Mouse (Mus musculus) brain, embryonic 14.5 days (tissue): ENCODE data around the gene Bbs12.

ENCODE experiments used
- CTCF ChIP-seq: fragments of 200-500 bp; IDR thresholded peaks from 2 replicates; pipeline ENCODE4 v1.5.1; 2012; ENCODE audit warnings: inconsistent platforms, mild to moderate bottlenecking, moderate library complexity, borderline replicate concordance; ENCODE audit not compliant: insufficient read depth, insufficient read length; ENCODE audit errors: extremely low read depth
- POLR2A ChIP-seq: fragments of 200-500 bp; IDR thresholded peaks from 2 replicates; pipeline ENCODE4 v1.6.1; 2012; ENCODE audit warnings: mild to moderate bottlenecking, inconsistent platforms, borderline replicate concordance; ENCODE audit not compliant: poor library complexity, insufficient read depth, insufficient read length, severe bottlenecking; ENCODE audit errors: extremely low read depth

DNA sequence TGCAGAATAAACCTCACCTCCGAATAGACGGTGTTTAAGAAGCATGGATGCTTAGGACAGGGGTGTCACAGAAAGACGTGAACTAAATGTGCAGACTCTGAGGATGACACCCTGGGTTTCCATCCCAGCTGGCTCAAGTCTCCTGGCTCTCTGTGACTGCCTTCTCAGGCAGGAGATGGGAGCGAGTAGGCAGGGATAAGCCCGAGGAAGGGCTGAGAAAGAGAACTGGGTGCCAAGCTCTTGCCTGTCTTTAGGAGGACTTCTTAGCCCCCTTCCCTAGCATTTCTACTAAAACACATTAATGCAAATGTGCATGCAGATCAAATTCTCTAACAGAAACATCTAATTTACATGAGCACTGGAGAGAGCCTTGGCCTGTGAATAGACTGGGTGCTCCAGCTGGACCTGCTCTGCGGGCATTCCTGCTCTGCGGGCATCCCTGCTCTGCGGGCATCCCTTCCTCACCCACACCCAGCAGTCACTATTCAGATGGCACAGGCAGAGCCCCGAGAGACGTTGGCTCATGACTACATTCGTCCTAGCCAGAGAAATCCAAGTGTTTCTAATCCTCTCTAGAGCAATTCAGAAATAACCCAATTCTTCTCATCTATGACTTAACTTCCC, 29.9 kb upstream of the Bbs12 start:
- no peak for TF ChIP-seq CTCF
- no peak for TF ChIP-seq POLR2A
